Mouse (Mus musculus) CH12.LX (cell line): ENCODE data around the gene Gm17324.

ENCODE experiments used
- CTCF ChIP-seq, 2 experiments: IDR thresholded peaks in 1 of 2; conservative IDR thresholded peaks in 1 of 2; 2 replicates each; pipeline ENCODE4 v1.5.1; 2011 to 2012; ENCODE audit warnings: low read depth in 2 of 2, low read length in 2 of 2, improper control_type of control experiment in 1 of 2, inconsistent platforms in 1 of 2, mild to moderate bottlenecking in 1 of 2, moderate library complexity in 1 of 2
- EP300 ChIP-seq: IDR thresholded peaks from 2 replicates; pipeline ENCODE4 v1.6.1; 2011; ENCODE audit warnings: low read length, improper control_type of control experiment
- NRF1 ChIP-seq: IDR thresholded peaks from 2 replicates; pipeline ENCODE4 v1.6.1; 2014; ENCODE audit warnings: low read depth, mild to moderate bottlenecking, inconsistent platforms, low read length, improper control_type of control experiment, moderate library complexity
- POLR2A ChIP-seq: IDR thresholded peaks from 2 replicates; pipeline ENCODE4 v1.6.1; 2011; ENCODE audit warnings: low read depth, mild to moderate bottlenecking, improper control_type of control experiment, low read length
- RAD21 ChIP-seq: IDR thresholded peaks from 2 replicates; pipeline ENCODE4 v1.6.1; 2011; ENCODE audit warnings: low read depth, mild to moderate bottlenecking, low read length, improper control_type of control experiment, moderate library complexity
- RCOR1 ChIP-seq: conservative IDR thresholded peaks from 2 replicates; pipeline ENCODE4 v1.6.1; 2012; ENCODE audit warnings: low read depth, mild to moderate bottlenecking, inconsistent platforms, low read length, improper control_type of control experiment
- USF1 ChIP-seq: IDR thresholded peaks from 2 replicates; pipeline ENCODE4 v1.6.1; 2014; ENCODE audit warnings: low read depth, mild to moderate bottlenecking, inconsistent platforms, low read length, improper control_type of control experiment

DNA sequence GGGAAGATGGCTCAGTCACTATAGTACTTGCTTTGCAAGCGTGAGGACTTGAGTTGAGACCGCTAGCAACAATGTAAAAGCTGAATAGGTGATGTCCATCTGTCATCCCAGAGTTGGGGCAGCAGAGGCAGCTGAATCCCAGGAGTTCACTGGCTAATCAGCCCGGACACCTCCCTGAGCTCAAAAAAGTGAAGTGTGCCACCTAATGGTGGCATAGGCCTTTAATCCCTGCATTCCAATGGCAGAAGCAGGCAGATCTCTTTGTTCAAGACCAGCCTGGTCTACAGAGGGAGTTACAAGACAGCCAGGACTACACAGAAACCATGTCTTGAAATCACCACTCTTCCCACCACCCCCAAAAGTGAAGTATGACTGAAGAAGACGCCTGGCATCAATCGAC is 16.1 kb downstream of the Gm17324 start:
- no peak for TF ChIP-seq USF1
- peak; percentile 13 for TF ChIP-seq RAD21
- TF ChIP-seq CTCF (conservative IDR thresholded peaks at IDR 0.05 in 1 of 2, IDR thresholded peaks at IDR 0.05 in 1 of 2; ENCODE audit: low read depth in 2 of 2, low read length in 2 of 2) = peak in 1 of 2 experiments; percentile 52; a peak in 2 of 4 replicates
- TF ChIP-seq EP300 = no peak
- no peak for TF ChIP-seq POLR2A
- no peak for TF ChIP-seq RCOR1
- no peak for TF ChIP-seq NRF1
